18 mouse cellular contexts compared by ENCODE assay signal in the genomic region with DNA sequence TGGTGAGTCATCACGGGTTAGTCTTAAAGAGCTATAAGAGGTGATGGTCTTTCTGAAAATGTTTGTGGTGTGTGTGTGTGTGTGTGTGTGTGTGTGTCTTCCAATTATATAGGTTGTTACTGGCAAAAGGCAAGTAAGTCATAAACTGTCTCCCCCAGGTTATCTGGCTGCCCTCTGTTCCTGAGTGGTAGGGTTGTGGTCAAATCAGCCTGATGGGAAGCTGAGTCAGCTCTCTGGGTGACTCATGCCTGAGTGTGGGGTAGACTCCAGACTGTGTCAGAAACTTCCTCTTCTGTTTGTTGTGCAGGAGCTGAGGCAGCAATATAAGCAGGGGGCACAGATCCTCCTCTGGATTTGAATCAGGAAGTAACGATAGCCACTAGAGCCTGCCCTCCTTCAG.
DNase-seq lines count a peak whose midpoint lies in the region; ATAC-seq and TF ChIP-seq lines count a peak whose summit lies in the region.
"Had no signal": no experiment of that assay in that cellular context is flagged by ENCODE, and none has a peak within 500 bp of the region (broad histone marks: within the 10 kb centered on the region; RNA-seq: fewer than 3 reads in every experiment).

No protein-coding gene starts in this region.

- H3K9ac ChIP-seq in liver, embryonic 16.5 days (ENCODE audit: low read depth, low read length) = no peak overlapping the region
- no peak overlapping the region for H3K9ac ChIP-seq in neural tube, embryonic 15.5 days (replicated peaks)
- H3K9ac ChIP-seq: heart, embryonic 15.5 days; hindbrain, embryonic 15.5 days; lung, embryonic 15.5 days; stomach, embryonic 15.5 days had no signal

- 38% methylated on average over 2 of the region's 2 CpGs for WGBS in liver, embryonic 16.5 days (ENCODE audit: insufficient replicate concordance)
- WGBS in neural tube, embryonic 15.5 days = 91% methylated on average over 2 of the region's 2 CpGs

- no peaks in the 10 kb centered on the region for H3K36me3 ChIP-seq in liver, embryonic 16.5 days (ENCODE audit: control insufficient read depth, insufficient read depth)
- no peaks in the 10 kb centered on the region for H3K36me3 ChIP-seq in neural tube, embryonic 15.5 days
- H3K36me3 ChIP-seq: heart, embryonic 15.5 days; hindbrain, embryonic 15.5 days; lung, embryonic 15.5 days; stomach, embryonic 15.5 days had no signal

- peak; percentile 2 to 25 for DNase-seq in left cerebral cortex, postnatal 25 days (ENCODE audit: low spot score in 2 of 2)
- no peak for DNase-seq in left cerebral cortex, adult 2 months (ENCODE audit: extremely low spot score in 1 of 2, low spot score in 2 of 2)
- peak; percentile 88 for DNase-seq in MEL-GATA-1-ER (ENCODE audit: extremely low read depth, low read depth)
- no peak for DNase-seq in frontal cortex, postnatal 25 days (ENCODE audit: low spot score in 2 of 2)
- no peak for DNase-seq in gastrocnemius, postnatal 36 days
- DNase-seq: adrenal gland, adult 8-10 months; cerebellum, postnatal 14 days; gastrocnemius, adult 2 months; kidney, adult 9 months; thymus, postnatal 25 days had no signal

- no peak for TF ChIP-seq CTCF in left cerebral cortex, adult 2 months (IDR thresholded peaks at IDR 0.05)

- no peaks in the 10 kb centered on the region for H3K4me1 ChIP-seq in liver, embryonic 16.5 days (ENCODE audit: control insufficient read depth, low read depth, low read length)
- H3K4me1 ChIP-seq in neural tube, embryonic 15.5 days = no peaks in the 10 kb centered on the region
- H3K4me1 ChIP-seq: heart, embryonic 15.5 days; hindbrain, embryonic 15.5 days; lung, embryonic 15.5 days; stomach, embryonic 15.5 days had no signal

- peak; percentile 100 for ATAC-seq in common myeloid progenitor, adult 5-6 weeks (replicated peaks; ENCODE audit: low read depth, poor library complexity, severe bottlenecking)
- ATAC-seq in liver, embryonic 16.5 days (ENCODE audit: low read depth) = peak; percentile 19; the same call in 1 of the 2 replicates
- no peak for ATAC-seq in neural tube, embryonic 15.5 days (ENCODE audit: low FRiP score)

- no peak overlapping the region for H3K4me3 ChIP-seq in left cerebral cortex, adult 2 months
- no peak overlapping the region for H3K4me3 ChIP-seq in liver, embryonic 16.5 days (ENCODE audit: low read depth, low read length)
- no peak overlapping the region for H3K4me3 ChIP-seq in neural tube, embryonic 15.5 days (replicated peaks)
- H3K4me3 ChIP-seq: gastrocnemius, adult 2 months; heart, embryonic 15.5 days; hindbrain, embryonic 15.5 days; lung, embryonic 15.5 days; stomach, embryonic 15.5 days had no signal

- no peaks in the 10 kb centered on the region for H3K9me3 ChIP-seq in liver, embryonic 16.5 days (replicated peaks; ENCODE audit: control insufficient read depth, low read length)
- H3K9me3 ChIP-seq in neural tube, embryonic 15.5 days (replicated peaks) = no peaks in the 10 kb centered on the region
- H3K9me3 ChIP-seq: heart, embryonic 15.5 days; hindbrain, embryonic 15.5 days; lung, embryonic 15.5 days; stomach, embryonic 15.5 days had no signal

- intact Hi-C loops in left cerebral cortex, postnatal 25 days (cut with DNase I) = no loop called here
- intact Hi-C loops in left cerebral cortex, adult 2 months (cut with DNase I) = no loop called here
- intact Hi-C loops in gastrocnemius, postnatal 36 days (cut with DNase I) = no loop called here

- H3K27ac ChIP-seq in left cerebral cortex, adult 2 months = no peak overlapping the region
- no peak overlapping the region for H3K27ac ChIP-seq in liver, embryonic 16.5 days (ENCODE audit: low read length)
- H3K27ac ChIP-seq in neural tube, embryonic 15.5 days (replicated peaks) = no peak overlapping the region
- H3K27ac ChIP-seq: gastrocnemius, adult 2 months; heart, embryonic 15.5 days; hindbrain, embryonic 15.5 days; lung, embryonic 15.5 days; stomach, embryonic 15.5 days had no signal

- no peak overlapping the region for H3K4me2 ChIP-seq in liver, embryonic 16.5 days (ENCODE audit: low read depth, low read length)
- H3K4me2 ChIP-seq in neural tube, embryonic 15.5 days = no peak overlapping the region
- H3K4me2 ChIP-seq: heart, embryonic 15.5 days; hindbrain, embryonic 15.5 days; lung, embryonic 15.5 days; midbrain, embryonic 11.5 days; stomach, embryonic 15.5 days had no signal

- H3K27me3 ChIP-seq in liver, embryonic 16.5 days (ENCODE audit: control insufficient read depth, insufficient read depth, low read depth, low read length) = no peaks in the 10 kb centered on the region
- H3K27me3 ChIP-seq in neural tube, embryonic 15.5 days (replicated peaks) = no peaks in the 10 kb centered on the region
- H3K27me3 ChIP-seq: heart, embryonic 15.5 days; hindbrain, embryonic 15.5 days; lung, embryonic 15.5 days; stomach, embryonic 15.5 days had no signal

Comparison
In these comparisons a context has a peak if more than half of its experiments do, and no peak if none do; other contexts are left out.
1. DNase-seq: peak in left cerebral cortex, postnatal 25 days (2 of 2) and MEL-GATA-1-ER (single experiment); none in left cerebral cortex, adult 2 months (0 of 2), frontal cortex, postnatal 25 days (0 of 2) and gastrocnemius, postnatal 36 days (0 of 2).